Mouse (Mus musculus): Measurements from ENCODE around the gene Ifi27l2a. TPM values are rescaled to one million over a fixed set of nuclear protein-coding genes. Genes with fewer than 3 reads are reported as not detected.
"Not testable (repeated sequence)": the region's sequence is repeated elsewhere in the genome, so short reads cannot be mapped to it uniquely, and the experiment has no call there.

Ifi27l2a gene
- polyA plus RNA-seq (2015; fragmentation: Nextera tagmentation; extraction: Ambion mirVana): 5.6 and 13.0 TPM in 2 replicates

DNA sequence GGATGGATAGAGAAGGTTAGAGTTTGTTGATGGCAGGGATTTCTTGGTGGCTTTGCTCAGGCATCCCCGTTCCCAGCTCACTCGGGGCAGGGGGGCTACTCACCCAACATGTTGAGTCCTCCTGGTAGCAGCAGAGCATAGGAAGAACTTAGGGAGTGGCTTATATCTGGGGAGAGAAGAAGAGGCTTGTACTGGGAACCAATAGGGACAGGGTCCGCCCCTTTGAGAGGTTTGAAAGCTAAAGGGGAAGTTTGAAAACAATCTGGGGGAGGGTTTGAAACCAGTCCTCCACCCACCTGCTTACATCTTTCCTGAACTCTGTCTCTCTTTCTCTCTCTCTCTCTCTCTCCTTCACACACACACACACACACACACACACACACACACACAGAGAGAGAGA lies at the start of gene Ifi27l2a:
Gene Ifi27l2a (minus strand): TSS at position 157 of the 400 bp plus-strand sequence.
- H3K4me2 ChIP-seq: no peak within 1 kb of the TSS
- no peaks in the 10 kb centered on the region for H3K27me3 ChIP-seq
- no peaks in the 10 kb centered on the region for H3K4me1 ChIP-seq (replicated peaks)
- no peak within 1 kb of the TSS for H3K4me3 ChIP-seq
- 60% methylated on average over 3 of the region's 3 CpGs for WGBS
- no peak within 1 kb of the TSS for H3K9ac ChIP-seq
- H3K9me3 ChIP-seq: no peaks in the 10 kb centered on the region
- no peak for ATAC-seq (ENCODE audit: low FRiP score, low read depth)
- no peaks in the 10 kb centered on the region for H3K36me3 ChIP-seq
- no peak within 1 kb of the TSS for H3K27ac ChIP-seq (replicated peaks)

DNA sequence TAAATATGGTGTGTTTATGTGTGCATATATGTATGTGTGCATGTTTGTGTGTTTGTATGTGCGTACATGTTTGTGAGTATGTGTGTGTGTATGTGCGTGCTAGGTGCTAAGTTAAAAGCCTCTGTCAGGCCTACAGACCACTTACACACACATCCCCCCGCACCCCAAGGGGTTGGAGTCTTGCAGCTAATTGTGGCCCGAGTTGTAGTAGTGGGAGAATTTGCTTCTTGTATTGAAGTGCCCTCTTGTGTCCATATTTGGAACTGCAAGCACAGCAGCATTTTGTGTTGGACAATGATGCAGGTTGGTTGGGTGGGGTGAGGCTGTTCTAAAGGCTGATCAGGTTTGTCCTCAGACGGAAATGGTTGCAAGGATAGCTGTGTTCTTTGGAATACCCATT lies 49.3 kb upstream of the Ifi27l2a start:
- WGBS: 39% methylated on average over 5 of the region's 5 CpGs
- Histone ChIP-seq H3K27ac (replicated peaks) (no peak overlapping the region), H3K36me3 (no peaks in the 10 kb centered on the region), H3K9ac (no peak overlapping the region), H3K27me3 (no peaks in the 10 kb centered on the region), H3K9me3 (no peaks in the 10 kb centered on the region), H3K4me3 (no peak overlapping the region), H3K4me1 (replicated peaks) (no peaks in the 10 kb centered on the region), H3K4me2 (no peak overlapping the region)
- ATAC-seq (ENCODE audit: low FRiP score, low read depth): no peak

DNA sequence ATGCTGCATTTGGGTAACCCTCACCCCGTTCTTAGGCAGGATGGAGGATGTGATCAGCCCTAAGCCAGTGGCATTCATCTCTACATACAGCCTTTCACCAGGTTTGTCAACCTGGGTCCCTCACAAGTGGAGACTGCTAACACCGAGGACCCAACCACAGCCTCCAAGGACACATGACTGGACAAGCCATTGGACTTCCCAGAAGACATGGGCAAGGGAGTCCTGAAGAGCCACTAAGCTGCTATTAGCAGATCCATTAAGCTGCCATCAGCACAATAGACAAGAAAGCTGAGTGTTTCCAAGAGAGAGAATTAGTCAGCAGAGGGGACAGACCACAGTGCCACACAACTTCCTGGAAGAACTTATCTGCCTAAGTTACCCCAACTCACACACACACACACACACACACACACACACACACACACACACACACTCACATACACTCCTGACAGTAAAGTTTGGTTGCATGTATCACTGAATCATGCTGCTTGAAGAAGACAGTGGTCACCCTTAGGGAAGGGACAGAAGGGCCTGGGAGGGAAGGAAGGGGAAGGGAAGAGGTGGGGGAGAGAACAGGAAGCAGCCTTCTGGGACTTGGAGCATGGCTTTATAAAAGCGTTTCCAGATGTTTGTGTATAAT lies 47.7 kb upstream of the Ifi27l2a start:
- Histone ChIP-seq H3K27ac (replicated peaks) (no peak overlapping the region), H3K9ac (no peak overlapping the region), H3K4me3 (no peak overlapping the region), H3K9me3 (no peaks in the 10 kb centered on the region), H3K27me3 (no peaks in the 10 kb centered on the region), H3K36me3 (no peaks in the 10 kb centered on the region), H3K4me2 (no peak overlapping the region), H3K4me1 (replicated peaks) (no peaks in the 10 kb centered on the region)
- no peak for ATAC-seq (ENCODE audit: low FRiP score, low read depth)
- WGBS: 81% methylated on average over 3 of the region's 3 CpGs

- Histone ChIP-seq H3K4me1 (replicated peaks) (no peaks in the 10 kb centered on the region), H3K4me3 (no peak overlapping the region), H3K9ac (no peak overlapping the region), H3K27me3 (no peaks in the 10 kb centered on the region), H3K9me3 (no peaks in the 10 kb centered on the region), H3K36me3 (no peaks in the 10 kb centered on the region), H3K27ac (replicated peaks) (no peak overlapping the region), H3K4me2 (no peak overlapping the region)
- 80% methylated on average over 2 of the region's 2 CpGs for WGBS
- no peak for ATAC-seq (ENCODE audit: low FRiP score, low read depth)
Observed at GRCm38 (mm10) chr12:103487750-103488149, 44.3 kb upstream of the Ifi27l2a start.

GRCm38 (mm10) chr12:103487276-103487675 lies 43.8 kb upstream of the Ifi27l2a start:
- ATAC-seq (ENCODE audit: low FRiP score, low read depth): no peak
- 75% methylated on average over 4 of the region's 4 CpGs for WGBS
- no peak overlapping the region for H3K27ac ChIP-seq (replicated peaks)

GRCm38 (mm10) chr12:103486726-103487125 lies 43.2 kb upstream of the Ifi27l2a start:
- Histone ChIP-seq H3K9ac (no peak overlapping the region), H3K4me3 (no peak overlapping the region), H3K27ac (replicated peaks) (no peak overlapping the region), H3K4me1 (replicated peaks) (no peaks in the 10 kb centered on the region), H3K9me3 (no peaks in the 10 kb centered on the region), H3K36me3 (no peaks in the 10 kb centered on the region), H3K27me3 (no peaks in the 10 kb centered on the region), H3K4me2 (no peak overlapping the region)
- ATAC-seq (ENCODE audit: low FRiP score, low read depth): no peak
- WGBS: 88% methylated on average over 1 of the region's 1 CpGs

More at GRCm38 (mm10) chr12:103487276-103487675, 43.8 kb upstream of the Ifi27l2a start:
- Histone ChIP-seq H3K4me2 (no peak overlapping the region), H3K4me3 (no peak overlapping the region), H3K27me3 (no peaks in the 10 kb centered on the region), H3K9me3 (no peaks in the 10 kb centered on the region), H3K4me1 (replicated peaks) (no peaks in the 10 kb centered on the region), H3K9ac (no peak overlapping the region), H3K36me3 (no peaks in the 10 kb centered on the region)

GRCm38 (mm10) chr12:103484200-103484972 lies 40.9 kb upstream of the Ifi27l2a start:
- H3K9me3 ChIP-seq; H3K27me3 ChIP-seq; H3K4me2 ChIP-seq; ATAC-seq (ENCODE audit: low FRiP score, low read depth); H3K4me3 ChIP-seq; H3K9ac ChIP-seq; H3K27ac ChIP-seq (replicated peaks); H3K4me1 ChIP-seq (replicated peaks); H3K36me3 ChIP-seq: not testable (repeated sequence)
- 71% methylated on average over 9 of the region's 9 CpGs for WGBS

DNA sequence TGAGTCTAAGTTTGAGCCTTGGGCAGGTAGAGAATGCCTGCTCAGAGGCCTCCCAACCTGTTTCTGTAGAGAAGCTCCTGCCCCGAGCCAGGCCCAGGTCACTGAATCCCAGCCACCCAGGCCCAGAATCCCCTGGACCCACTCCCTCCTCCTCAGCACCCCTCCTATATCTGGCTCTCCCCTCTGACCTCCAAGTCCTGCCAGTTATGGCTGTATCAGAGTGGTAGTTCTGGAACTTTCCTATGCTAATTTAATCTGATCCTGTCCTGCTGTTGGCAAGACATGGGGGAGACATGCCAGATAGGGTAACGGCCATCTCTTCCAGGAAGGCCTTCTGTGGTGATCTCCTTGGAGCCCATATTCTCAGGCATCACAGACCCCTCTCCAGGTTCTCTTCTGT lies 39.3 kb upstream of the Ifi27l2a start:
- no peak for ATAC-seq (ENCODE audit: low FRiP score, low read depth)
- Histone ChIP-seq H3K27ac (replicated peaks) (no peak overlapping the region), H3K9me3 (no peaks in the 10 kb centered on the region), H3K9ac (no peak overlapping the region), H3K4me2 (no peak overlapping the region), H3K27me3 (no peaks in the 10 kb centered on the region), H3K4me1 (replicated peaks) (no peaks in the 10 kb centered on the region), H3K36me3 (no peaks in the 10 kb centered on the region), H3K4me3 (no peak overlapping the region)
- 79% methylated on average over 2 of the region's 2 CpGs for WGBS

DNA sequence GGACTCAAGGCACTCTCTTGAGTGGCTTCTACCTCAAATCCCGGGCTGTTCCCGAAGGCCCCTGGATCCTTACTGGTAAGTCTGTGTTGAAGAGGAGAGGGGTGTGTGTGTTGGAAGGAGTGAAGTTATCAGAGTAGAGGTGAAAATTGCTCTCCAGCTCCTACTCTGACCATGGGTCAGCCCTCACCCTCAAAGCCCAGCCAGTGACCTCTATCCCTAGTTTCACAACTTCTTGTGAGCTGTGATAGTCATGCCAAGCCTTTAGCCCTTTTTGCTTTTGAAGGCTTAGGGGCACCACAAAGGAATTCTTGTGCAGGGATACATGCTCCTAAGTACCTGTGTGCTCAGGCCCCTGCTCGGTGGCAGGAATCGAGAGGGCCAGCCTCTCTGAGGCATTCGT lies 38.2 kb upstream of the Ifi27l2a start:
- H3K36me3 ChIP-seq: no peaks in the 10 kb centered on the region
- ATAC-seq (ENCODE audit: low FRiP score, low read depth): no peak
- no peaks in the 10 kb centered on the region for H3K27me3 ChIP-seq
- WGBS: 84% methylated on average over 5 of the region's 5 CpGs
- no peak overlapping the region for H3K27ac ChIP-seq (replicated peaks)
- H3K4me1 ChIP-seq (replicated peaks): no peaks in the 10 kb centered on the region
- H3K4me3 ChIP-seq: no peak overlapping the region
- H3K4me2 ChIP-seq: no peak overlapping the region
- H3K9me3 ChIP-seq: no peaks in the 10 kb centered on the region
- H3K9ac ChIP-seq: no peak overlapping the region

DNA sequence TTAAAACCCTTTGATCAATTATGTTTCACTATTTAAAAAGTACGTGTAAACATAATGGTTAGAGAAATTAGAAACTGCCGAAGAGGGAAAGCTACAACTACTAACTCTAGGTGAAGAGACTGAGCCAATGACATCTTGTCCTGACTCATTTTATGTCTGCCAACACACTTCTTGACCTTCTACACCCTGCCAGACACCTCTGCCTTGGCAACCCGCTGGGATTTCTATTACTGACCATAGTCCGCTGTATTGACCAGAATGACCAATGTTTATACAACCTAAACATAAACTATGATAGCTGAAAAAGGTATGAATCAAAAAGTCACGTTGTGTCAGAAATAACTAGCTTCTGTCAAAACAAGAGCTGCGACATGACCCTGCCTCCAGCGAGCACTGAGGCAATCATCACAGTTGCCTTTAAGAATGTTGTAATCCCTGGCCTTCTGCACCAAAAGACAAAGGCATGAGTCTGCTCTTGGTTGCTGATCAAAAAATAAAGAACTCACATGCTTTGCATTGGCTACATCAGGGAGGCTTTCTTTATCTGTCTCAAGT lies 34.1 kb upstream of the Ifi27l2a start:
- H3K9me3 ChIP-seq: no peaks in the 10 kb centered on the region
- H3K4me2 ChIP-seq: no peak overlapping the region
- H3K27ac ChIP-seq (replicated peaks): no peak overlapping the region
- no peak for ATAC-seq (ENCODE audit: low FRiP score, low read depth)
- no peaks in the 10 kb centered on the region for H3K36me3 ChIP-seq
- WGBS: 82% methylated on average over 7 of the region's 7 CpGs
- H3K9ac ChIP-seq: no peak overlapping the region
- H3K4me1 ChIP-seq (replicated peaks): no peaks in the 10 kb centered on the region
- no peak overlapping the region for H3K4me3 ChIP-seq
- H3K27me3 ChIP-seq: no peaks in the 10 kb centered on the region

DNA sequence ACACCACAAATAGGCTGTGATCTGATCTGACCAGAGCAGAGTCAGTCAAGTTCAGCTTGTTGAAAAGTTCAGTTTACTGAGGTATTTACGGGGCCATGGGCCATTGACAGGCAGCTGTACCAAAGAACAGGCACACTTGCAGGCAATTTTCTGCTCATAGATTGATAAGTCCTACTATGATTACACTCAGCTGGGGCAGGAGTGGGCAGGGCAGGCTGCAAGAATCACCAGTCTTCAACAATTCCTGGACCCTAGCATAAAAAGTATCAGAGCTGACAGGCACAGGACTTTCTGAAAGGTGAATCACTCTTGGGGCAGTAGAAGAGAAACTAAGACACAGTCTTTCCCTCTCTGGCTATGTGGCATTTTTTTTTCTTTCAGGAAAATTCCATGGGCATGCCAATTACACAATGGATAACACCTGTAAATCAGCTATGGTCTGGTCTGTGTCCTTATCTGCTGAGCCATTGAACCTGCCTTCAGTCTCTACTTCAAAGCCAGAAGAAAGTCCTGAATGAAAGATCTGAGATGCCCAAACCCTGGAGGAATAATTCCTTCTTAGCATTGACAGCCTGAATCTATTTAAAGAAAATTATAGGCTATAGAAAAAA lies 33.4 kb upstream of the Ifi27l2a start:
- Histone ChIP-seq H3K4me3 (no peak overlapping the region), H3K27ac (replicated peaks) (no peak overlapping the region), H3K4me1 (replicated peaks) (no peaks in the 10 kb centered on the region), H3K9me3 (no peaks in the 10 kb centered on the region), H3K9ac (no peak overlapping the region), H3K36me3 (no peaks in the 10 kb centered on the region), H3K4me2 (no peak overlapping the region), H3K27me3 (no peaks in the 10 kb centered on the region)
- no peak for ATAC-seq (ENCODE audit: low FRiP score, low read depth)
- WGBS: 88% methylated on average over 1 of the region's 1 CpGs

DNA sequence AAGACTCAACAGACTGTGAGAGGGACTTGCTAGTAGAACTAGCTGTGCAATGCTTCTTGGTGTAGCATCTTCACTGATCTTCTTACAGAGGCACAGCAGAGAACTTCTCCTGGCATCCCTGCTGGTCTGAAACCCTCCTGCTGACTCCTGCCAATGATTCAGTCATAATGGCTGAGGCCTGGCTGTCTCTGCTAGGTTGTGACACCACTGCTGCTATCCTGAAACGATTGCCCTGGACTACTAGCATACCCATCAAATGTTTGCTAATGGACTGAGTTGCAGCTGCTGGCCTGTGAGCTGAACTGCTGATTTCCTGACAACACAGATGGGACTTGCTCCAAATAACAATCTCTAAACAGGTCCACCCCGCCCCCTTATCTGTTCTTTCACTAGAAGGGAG lies 31.0 kb upstream of the Ifi27l2a start:
- no peak for ATAC-seq (ENCODE audit: low FRiP score, low read depth)
- Histone ChIP-seq H3K27ac (replicated peaks) (no peak overlapping the region), H3K36me3 (no peaks in the 10 kb centered on the region), H3K4me3 (no peak overlapping the region), H3K9ac (no peak overlapping the region), H3K4me1 (replicated peaks) (no peaks in the 10 kb centered on the region), H3K9me3 (no peaks in the 10 kb centered on the region), H3K27me3 (no peaks in the 10 kb centered on the region), H3K4me2 (no peak overlapping the region)
- WGBS: 52% methylated on average over 2 of the region's 2 CpGs

Data from hindbrain, embryonic 15.5 days (tissue).